Mouse (Mus musculus): Measurements from ENCODE around the gene Dock7. TPM values are rescaled to one million over a fixed set of nuclear protein-coding genes. Genes with fewer than 3 reads are reported as not detected.

The Dock7 gene
- polyA plus RNA-seq, 1 experiment from 2014 or later: 94.2 TPM

DNA sequence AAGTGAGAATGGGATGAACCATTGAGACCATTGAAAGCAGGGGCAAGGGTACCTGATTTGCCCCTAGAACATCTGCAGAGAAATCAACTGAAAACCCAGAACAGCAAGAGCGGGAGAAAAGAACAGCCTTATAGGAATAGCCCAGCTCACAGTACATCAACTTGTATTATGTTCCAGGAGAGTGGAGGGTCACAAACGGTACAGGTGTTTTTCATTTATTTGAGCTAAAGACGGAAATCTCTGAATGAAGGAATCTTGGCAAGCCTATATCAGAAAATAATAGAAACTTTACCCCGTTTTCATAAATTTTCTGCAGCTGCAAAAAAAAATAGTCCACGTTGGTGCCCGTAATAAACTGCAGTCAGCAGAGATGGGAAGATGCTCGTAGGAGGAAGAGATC is 22.6 kb upstream of the Dock7 start:
- WGBS: 48% methylated on average over 7 of the region's 7 CpGs
- no peak overlapping the region for H3K27ac ChIP-seq
- ATAC-seq (ENCODE audit: insufficient number of reproducible peaks, insufficient read depth, low FRiP score, low TSS enrichment): no peak

DNA sequence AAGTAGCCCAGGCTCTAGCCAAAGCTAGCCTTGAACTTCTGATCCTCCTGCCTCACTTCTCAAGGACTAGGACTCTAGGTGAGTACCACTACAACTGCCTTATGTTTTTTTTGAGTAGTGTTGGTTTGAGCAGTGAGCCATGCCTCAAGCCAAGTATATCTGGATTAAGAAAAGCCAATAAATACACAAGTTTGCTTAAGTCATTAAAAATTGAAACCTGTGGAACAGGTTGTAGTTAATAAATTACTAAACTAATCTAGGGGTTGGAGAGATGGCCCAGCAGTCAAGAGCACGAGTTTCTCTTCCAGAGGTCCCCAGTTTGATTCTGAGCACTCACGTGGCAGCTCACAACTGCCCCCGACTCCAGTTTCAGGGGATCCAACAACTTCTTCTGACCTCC is 20.9 kb upstream of the Dock7 start:
- Histone ChIP-seq H3K27me3 (no peaks in the 10 kb centered on the region), H3K4me3 (no peak overlapping the region), H3K9me3 (no peaks in the 10 kb centered on the region), H3K9ac (no peak overlapping the region), H3K36me3 (no peaks in the 10 kb centered on the region), H3K4me1 (no peaks in the 10 kb centered on the region), H3K27ac (no peak overlapping the region), H3K4me2 (replicated peaks) (no peak overlapping the region)
- ATAC-seq (ENCODE audit: insufficient number of reproducible peaks, insufficient read depth, low FRiP score, low TSS enrichment): no peak
- WGBS: 84% methylated on average over 3 of the region's 3 CpGs

More for the DNA sequence above, 22.6 kb upstream of the Dock7 start:
- Histone ChIP-seq H3K4me3 (no peak overlapping the region), H3K9ac (no peak overlapping the region), H3K27me3 (no peaks in the 10 kb centered on the region), H3K36me3 (no peaks in the 10 kb centered on the region), H3K9me3 (no peaks in the 10 kb centered on the region), H3K4me2 (replicated peaks) (no peak overlapping the region), H3K4me1 (no peaks in the 10 kb centered on the region)

DNA sequence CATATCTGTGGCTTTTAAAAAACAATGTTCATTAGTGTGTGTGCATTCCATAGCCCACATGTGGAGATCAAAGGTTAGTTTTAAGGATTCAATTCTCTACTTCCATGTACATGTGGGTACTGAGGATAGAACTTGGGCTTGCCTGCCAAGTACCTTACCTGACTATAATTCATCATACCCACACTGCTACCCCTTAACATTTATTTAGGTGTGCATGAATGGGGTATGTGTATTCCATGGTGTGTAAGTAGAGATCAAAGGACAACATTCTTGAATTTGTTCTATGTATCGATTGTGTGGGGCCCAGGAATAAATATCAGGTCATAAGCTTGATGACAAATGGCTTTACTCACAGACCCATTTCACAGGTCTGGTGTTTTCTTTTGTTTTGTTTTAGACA is 20.5 kb upstream of the Dock7 start:
- ATAC-seq (ENCODE audit: insufficient number of reproducible peaks, insufficient read depth, low FRiP score, low TSS enrichment): no peak
- H3K4me2 ChIP-seq (replicated peaks): no peak overlapping the region
- no peak overlapping the region for H3K4me3 ChIP-seq
- H3K9ac ChIP-seq: no peak overlapping the region
- 90% methylated on average over 1 of the region's 1 CpGs for WGBS
- no peaks in the 10 kb centered on the region for H3K4me1 ChIP-seq
- no peaks in the 10 kb centered on the region for H3K9me3 ChIP-seq
- H3K27me3 ChIP-seq: no peaks in the 10 kb centered on the region
- H3K27ac ChIP-seq: no peak overlapping the region
- no peaks in the 10 kb centered on the region for H3K36me3 ChIP-seq

DNA sequence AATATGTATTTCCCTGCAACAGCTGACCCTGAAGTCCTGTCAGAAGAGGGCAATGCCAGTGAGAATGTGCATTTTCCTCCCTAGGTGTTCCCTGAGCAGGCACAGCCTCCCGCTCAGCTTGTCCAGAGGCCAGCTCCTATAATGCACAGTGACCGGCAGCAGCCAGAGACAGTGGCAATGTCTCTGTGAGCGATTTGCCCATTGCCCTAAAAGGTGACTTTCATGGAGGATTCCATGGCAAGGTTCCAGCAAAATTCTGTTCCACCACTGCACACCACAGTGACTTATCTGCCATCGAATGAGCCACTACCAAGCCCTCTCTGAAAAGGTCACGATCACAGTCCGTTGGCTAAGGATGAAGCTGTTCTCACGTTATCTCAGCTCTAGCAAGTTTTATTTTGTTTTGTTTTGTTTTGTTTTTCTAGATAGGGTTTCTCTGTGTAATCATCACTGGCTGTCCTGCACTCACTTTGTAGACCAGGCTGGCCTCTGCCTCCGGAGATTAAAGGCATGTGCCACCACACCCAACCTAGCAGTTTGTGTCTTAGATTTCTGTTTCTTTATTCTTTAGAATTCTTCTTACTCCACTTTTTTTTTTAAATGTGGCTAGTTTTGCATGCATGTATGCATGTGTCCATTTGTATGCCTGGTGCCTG is 17.4 kb upstream of the Dock7 start:
- H3K9me3 ChIP-seq: no peaks in the 10 kb centered on the region
- no peak overlapping the region for H3K9ac ChIP-seq
- no peaks in the 10 kb centered on the region for H3K36me3 ChIP-seq
- 87% methylated on average over 8 of the region's 8 CpGs for WGBS
- no peak overlapping the region for H3K4me3 ChIP-seq
- H3K27ac ChIP-seq: no peak overlapping the region
- no peak for ATAC-seq (ENCODE audit: insufficient number of reproducible peaks, insufficient read depth, low FRiP score, low TSS enrichment)
- H3K4me1 ChIP-seq: no peaks in the 10 kb centered on the region
- H3K27me3 ChIP-seq: no peaks in the 10 kb centered on the region
- H3K4me2 ChIP-seq (replicated peaks): no peak overlapping the region

DNA sequence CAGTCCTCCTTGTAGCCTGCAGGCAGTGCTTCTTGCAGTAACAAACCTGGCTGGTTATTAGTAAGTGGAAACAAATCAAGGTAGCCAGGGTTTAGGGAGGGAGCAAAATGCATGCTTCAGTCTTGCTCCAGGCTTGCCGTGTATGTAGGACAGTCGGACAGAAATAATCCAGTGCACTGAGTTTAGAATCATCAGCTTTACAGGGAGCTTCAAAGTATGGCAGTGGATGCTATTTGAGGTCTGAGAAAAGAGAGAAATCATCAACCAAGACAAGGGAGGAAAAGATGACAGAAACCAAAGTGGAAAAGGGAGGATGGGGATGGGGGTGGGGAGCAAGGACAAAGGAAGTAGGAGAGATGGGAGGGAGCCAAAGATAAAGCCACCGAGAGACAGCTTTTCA is 13.8 kb upstream of the Dock7 start:
- 75% methylated on average over 3 of the region's 3 CpGs for WGBS
- Histone ChIP-seq H3K9ac (no peak overlapping the region), H3K4me1 (no peaks in the 10 kb centered on the region), H3K4me2 (replicated peaks) (no peak overlapping the region), H3K9me3 (no peaks in the 10 kb centered on the region), H3K4me3 (no peak overlapping the region), H3K36me3 (no peaks in the 10 kb centered on the region), H3K27me3 (no peaks in the 10 kb centered on the region), H3K27ac (no peak overlapping the region)
- no peak for ATAC-seq (ENCODE audit: insufficient number of reproducible peaks, insufficient read depth, low FRiP score, low TSS enrichment)

DNA sequence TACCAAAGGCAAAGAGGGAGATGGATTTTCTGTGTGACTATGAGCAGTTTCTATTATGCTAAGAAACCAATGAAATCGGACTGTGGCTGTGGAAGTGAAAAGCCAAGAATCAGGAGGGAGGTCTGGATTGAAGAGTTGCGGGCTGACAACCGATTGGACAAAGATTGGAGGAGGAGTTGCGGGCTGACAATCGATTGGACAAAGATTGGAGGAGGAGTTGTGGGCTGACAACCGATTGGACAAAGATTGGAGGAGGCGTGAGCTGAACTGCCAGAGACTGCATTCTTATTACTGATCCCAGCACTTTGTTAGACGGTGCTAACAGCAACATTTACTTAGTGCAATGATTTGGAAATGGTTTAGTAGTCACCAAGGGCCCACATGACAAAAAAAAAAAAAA is 12.6 kb upstream of the Dock7 start:
- Histone ChIP-seq H3K9ac (no peak overlapping the region), H3K4me1 (no peaks in the 10 kb centered on the region), H3K27me3 (no peaks in the 10 kb centered on the region), H3K27ac (no peak overlapping the region), H3K9me3 (no peaks in the 10 kb centered on the region), H3K36me3 (no peaks in the 10 kb centered on the region), H3K4me3 (no peak overlapping the region), H3K4me2 (replicated peaks) (no peak overlapping the region)
- 93% methylated on average over 8 of the region's 8 CpGs for WGBS
- no peak for ATAC-seq (ENCODE audit: insufficient number of reproducible peaks, insufficient read depth, low FRiP score, low TSS enrichment)

DNA sequence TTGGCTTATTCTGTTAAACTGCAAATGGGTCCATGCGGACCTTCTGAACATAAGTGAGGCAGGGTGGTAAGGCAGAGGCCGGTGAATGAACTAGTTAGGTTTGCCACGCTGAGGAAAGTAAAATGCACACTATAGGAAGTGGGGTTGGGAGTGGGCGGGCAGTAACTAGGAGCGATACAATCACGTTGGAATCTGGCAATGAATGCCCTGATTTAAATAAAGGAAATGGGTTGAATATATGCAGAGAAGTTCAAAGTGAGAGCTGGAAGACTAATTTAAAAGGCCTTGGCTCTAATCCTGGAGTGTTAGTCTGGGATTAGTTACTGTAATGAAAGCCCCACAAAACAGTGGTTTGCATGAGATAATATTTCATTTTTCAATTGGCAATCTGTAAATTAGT is 12.0 kb upstream of the Dock7 start:
- no peaks in the 10 kb centered on the region for H3K27me3 ChIP-seq
- H3K9me3 ChIP-seq: no peaks in the 10 kb centered on the region
- no peak overlapping the region for H3K9ac ChIP-seq
- H3K27ac ChIP-seq: no peak overlapping the region
- H3K4me3 ChIP-seq: no peak overlapping the region
- no peak for ATAC-seq (ENCODE audit: insufficient number of reproducible peaks, insufficient read depth, low FRiP score, low TSS enrichment)
- H3K4me2 ChIP-seq (replicated peaks): no peak overlapping the region
- H3K36me3 ChIP-seq: no peaks in the 10 kb centered on the region
- WGBS: 63% methylated on average over 6 of the region's 6 CpGs
- H3K4me1 ChIP-seq: no peaks in the 10 kb centered on the region

DNA sequence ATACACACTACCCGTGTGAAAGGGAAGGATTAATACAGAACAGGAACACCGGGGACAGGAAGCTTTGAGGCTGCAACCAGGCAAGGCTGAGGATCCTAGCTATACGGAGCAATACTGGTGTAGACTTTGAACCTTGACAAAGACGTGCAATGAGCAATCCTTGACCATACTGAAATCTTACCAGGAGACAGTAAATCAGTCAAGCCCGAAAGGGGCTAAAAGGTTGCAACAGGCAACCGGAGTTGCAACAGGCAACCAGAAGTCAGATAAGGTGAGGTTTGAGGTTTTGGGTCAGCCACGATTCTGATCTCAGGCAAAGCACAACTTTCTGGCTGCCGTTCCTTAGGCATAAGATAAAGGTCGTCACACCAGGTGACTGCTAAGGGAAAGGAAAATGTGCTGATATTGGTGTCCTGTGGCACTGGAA is 10.5 kb upstream of the Dock7 start:
- H3K4me1 ChIP-seq: no peaks in the 10 kb centered on the region
- H3K9me3 ChIP-seq: no peaks in the 10 kb centered on the region
- no peaks in the 10 kb centered on the region for H3K36me3 ChIP-seq
- no peak overlapping the region for H3K4me3 ChIP-seq
- no peak for ATAC-seq (ENCODE audit: insufficient number of reproducible peaks, insufficient read depth, low FRiP score, low TSS enrichment)
- no peak overlapping the region for H3K4me2 ChIP-seq (replicated peaks)
- 85% methylated on average over 9 of the region's 9 CpGs for WGBS
- H3K27me3 ChIP-seq: no peaks in the 10 kb centered on the region
- no peak overlapping the region for H3K9ac ChIP-seq
- H3K27ac ChIP-seq: no peak overlapping the region

DNA sequence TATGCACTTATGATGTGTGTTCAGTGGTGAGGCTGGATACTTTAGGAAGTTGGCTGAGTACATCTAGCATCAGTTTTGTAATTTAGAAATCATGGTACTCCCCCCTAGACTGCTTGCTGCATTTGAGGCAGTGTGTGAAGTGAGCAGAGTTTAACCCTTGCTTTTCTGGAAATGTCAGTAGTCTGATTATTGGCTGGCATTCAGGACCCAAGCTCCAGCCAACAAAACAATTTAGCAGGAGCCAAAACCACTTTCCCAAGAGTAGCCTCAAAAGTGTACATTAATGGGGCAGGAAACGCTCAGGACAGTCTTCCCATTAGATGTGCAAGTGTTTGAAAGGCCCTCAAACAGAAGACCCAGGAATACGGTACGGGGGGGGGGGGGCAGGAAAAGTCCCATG is 2.8 kb upstream of the Dock7 start:
- Histone ChIP-seq H3K36me3 (no peaks in the 10 kb centered on the region), H3K9me3 (no peaks in the 10 kb centered on the region), H3K4me2 (replicated peaks) (no peak overlapping the region), H3K4me1 (peaks cover 12% of the 10 kb centered on the region), H3K4me3 (no peak overlapping the region), H3K27me3 (no peaks in the 10 kb centered on the region), H3K27ac (no peak overlapping the region), H3K9ac (no peak overlapping the region)
- ATAC-seq (ENCODE audit: insufficient number of reproducible peaks, insufficient read depth, low FRiP score, low TSS enrichment): no peak
- WGBS: 57% methylated on average over 3 of the region's 3 CpGs

DNA sequence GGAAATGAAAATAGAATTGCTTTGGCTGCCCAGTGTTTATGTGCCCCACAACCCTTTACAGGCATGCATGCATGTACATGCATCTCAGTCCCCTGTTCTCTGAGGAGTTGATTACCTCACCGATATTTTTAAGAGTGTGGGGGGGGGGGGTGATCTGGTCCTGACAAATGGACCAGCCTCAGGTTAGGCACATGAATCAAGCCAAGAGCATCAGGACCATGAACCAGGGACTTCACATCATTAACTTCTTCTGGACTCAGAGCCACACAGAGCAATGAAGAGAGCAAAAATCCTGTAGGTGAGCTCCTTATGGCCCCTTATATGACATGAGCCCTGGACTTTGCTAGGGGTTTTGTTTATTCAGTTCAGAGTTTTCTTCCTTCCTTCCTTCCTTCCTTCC is 2.1 kb upstream of the Dock7 start:
- WGBS: 75% methylated on average over 1 of the region's 1 CpGs
- no peaks in the 10 kb centered on the region for H3K27me3 ChIP-seq
- H3K4me3 ChIP-seq: no peak overlapping the region
- peaks cover 14% of the 10 kb centered on the region for H3K4me1 ChIP-seq
- no peak overlapping the region for H3K9ac ChIP-seq
- H3K4me2 ChIP-seq (replicated peaks): no peak overlapping the region
- H3K36me3 ChIP-seq: no peaks in the 10 kb centered on the region
- ATAC-seq (ENCODE audit: insufficient number of reproducible peaks, insufficient read depth, low FRiP score, low TSS enrichment): no peak
- no peaks in the 10 kb centered on the region for H3K9me3 ChIP-seq
- H3K27ac ChIP-seq: no peak overlapping the region

DNA sequence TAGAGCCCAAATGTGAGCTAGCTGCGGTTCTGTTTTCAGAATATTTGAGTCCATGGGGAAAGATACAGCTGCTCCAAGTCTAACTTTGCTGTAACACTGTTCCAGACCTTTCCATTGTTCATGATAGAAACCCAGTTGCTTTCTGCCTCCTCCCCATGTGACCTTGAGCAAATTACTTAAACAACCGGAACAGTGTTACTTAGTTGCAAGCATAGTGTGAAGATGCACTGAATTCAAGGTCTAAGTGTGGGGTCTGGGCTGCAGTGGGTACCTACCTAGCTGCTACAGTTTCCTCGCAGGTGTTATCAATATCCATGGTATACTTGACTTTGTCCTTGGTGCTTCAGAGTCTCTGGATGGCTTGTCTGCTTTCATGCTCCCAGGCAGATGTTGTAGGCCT is 1.3 kb upstream of the Dock7 start:
- H3K9me3 ChIP-seq: no peaks in the 10 kb centered on the region
- H3K27ac ChIP-seq: no peak overlapping the region
- no peak overlapping the region for H3K4me3 ChIP-seq
- H3K9ac ChIP-seq: no peak overlapping the region
- no peaks in the 10 kb centered on the region for H3K36me3 ChIP-seq
- 73% methylated on average over 3 of the region's 3 CpGs for WGBS
- H3K4me1 ChIP-seq: peaks cover 14% of the 10 kb centered on the region
- no peaks in the 10 kb centered on the region for H3K27me3 ChIP-seq
- no peak for ATAC-seq (ENCODE audit: insufficient number of reproducible peaks, insufficient read depth, low FRiP score, low TSS enrichment)
- no peak overlapping the region; the same call in 1 of the 2 replicates for H3K4me2 ChIP-seq (replicated peaks)

DNA sequence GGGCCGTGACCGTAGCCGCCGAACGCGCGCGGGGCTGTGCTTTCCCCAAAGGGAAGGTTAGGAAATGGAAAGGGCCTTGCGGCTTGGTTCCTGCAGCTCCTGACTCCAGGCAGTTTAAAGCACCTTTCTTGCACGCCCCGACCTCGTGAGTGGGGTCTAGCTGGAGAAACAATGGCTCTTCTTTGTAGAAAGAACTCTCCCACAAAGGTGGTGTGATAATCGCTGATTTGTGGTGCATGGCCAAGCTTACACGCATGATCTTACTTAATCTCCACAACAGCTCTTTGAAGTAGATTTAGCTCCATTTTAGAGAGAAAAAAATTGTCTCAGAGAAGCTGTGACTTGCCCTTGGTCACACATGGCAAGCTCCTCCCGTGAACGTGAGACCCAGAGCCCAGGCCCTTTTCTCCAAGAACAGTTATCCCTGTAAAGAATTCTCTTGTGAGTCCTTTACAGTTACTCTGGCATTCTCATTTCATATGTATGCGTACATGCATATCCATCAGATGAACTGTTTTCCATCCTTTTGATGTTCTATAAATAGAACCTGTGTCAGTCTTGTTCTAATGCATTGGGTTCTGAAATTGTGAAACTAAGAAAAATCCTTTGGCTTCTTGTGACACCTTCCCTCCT is 524 bp upstream of the Dock7 start:
- 2% methylated on average over 17 of the region's 17 CpGs for WGBS
- Histone ChIP-seq H3K9ac (peak overlapping the region; percentile 99), H3K27me3 (no peaks in the 10 kb centered on the region), H3K9me3 (no peaks in the 10 kb centered on the region), H3K4me1 (peaks cover 21% of the 10 kb centered on the region), H3K4me3 (peak overlapping the region; percentile 98), H3K36me3 (no peaks in the 10 kb centered on the region), H3K4me2 (replicated peaks) (peak overlapping the region; percentile 62), H3K27ac (peak overlapping the region; percentile 81)
- ATAC-seq (ENCODE audit: insufficient number of reproducible peaks, insufficient read depth, low FRiP score, low TSS enrichment): no peak; the same call in 1 of the 2 replicates

Measured in embryonic facial prominence, embryonic 12.5 days (tissue).